Mouse (Mus musculus) midbrain, embryonic 12.5 days (tissue): ENCODE measurements around the gene Acvr1b. TPM values are rescaled to one million over a fixed set of nuclear protein-coding genes. Genes with fewer than 3 reads are reported as not detected.

Source experiments
- ATAC-seq: fragments of 200-750 bp; cut with Nextera tagmentation; 2 replicates; pipeline ENCODE4 v1.8.0; 2017; ENCODE audit warnings: low read depth, moderate TSS enrichment, moderate library complexity; ENCODE audit not compliant: low FRiP score
- H3K27ac ChIP-seq: fragments of 300-500 bp; sonication (generic); replicated peaks from 2 replicates; pipeline ENCODE4 v1.5.1; 2016; ENCODE audit warnings: mild to moderate bottlenecking
- H3K27me3 ChIP-seq: fragments of 300-500 bp; sonication (generic); 2 replicates; pipeline ENCODE4 v1.6.1; 2016; ENCODE audit warnings: mild to moderate bottlenecking
- H3K36me3 ChIP-seq: fragments of 300-500 bp; sonication (generic); 2 replicates; pipeline ENCODE4 v1.6.1; 2016
- H3K4me1 ChIP-seq: fragments of 300-500 bp; sonication (generic); 2 replicates; pipeline ENCODE4 v1.6.1; 2016
- H3K4me2 ChIP-seq: fragments of 300-500 bp; sonication (generic); replicated peaks from 2 replicates; pipeline ENCODE4 v1.6.1; 2016; ENCODE audit warnings: mild to moderate bottlenecking, moderate library complexity
- H3K4me3 ChIP-seq: fragments of 300-500 bp; sonication (generic); 2 replicates; pipeline ENCODE4 v1.5.1; 2016; ENCODE audit warnings: mild to moderate bottlenecking
- H3K9ac ChIP-seq: fragments of 300-500 bp; sonication (generic); replicated peaks from 2 replicates; pipeline ENCODE4 v1.6.1; 2016; ENCODE audit warnings: mild to moderate bottlenecking, moderate library complexity
- H3K9me3 ChIP-seq: fragments of 300-500 bp; sonication (generic); 2 replicates; pipeline ENCODE4 v1.6.1; 2016; ENCODE audit warnings: mild to moderate bottlenecking
- WGBS: fragments of 180-500 bp; shearing (Covaris S2); methylation state at CpG from one replicate; pipeline ENCODE4 v1.1.7; 2016; 5-methylcytosine and 5-hydroxymethylcytosine counted together
- polyA plus RNA-seq: library from polyadenylated mRNA; unstranded; fragments of >200 nt; fragmentation: Nextera tagmentation; extraction: Ambion mirVana; gene quantifications from 2 replicates; pipeline ENCODE4 v1.2.1, GENCODE M21; 2016

Gene Acvr1b
- polyA plus RNA-seq, 1 experiment from 2014 or later, result 14.8 TPM

DNA sequence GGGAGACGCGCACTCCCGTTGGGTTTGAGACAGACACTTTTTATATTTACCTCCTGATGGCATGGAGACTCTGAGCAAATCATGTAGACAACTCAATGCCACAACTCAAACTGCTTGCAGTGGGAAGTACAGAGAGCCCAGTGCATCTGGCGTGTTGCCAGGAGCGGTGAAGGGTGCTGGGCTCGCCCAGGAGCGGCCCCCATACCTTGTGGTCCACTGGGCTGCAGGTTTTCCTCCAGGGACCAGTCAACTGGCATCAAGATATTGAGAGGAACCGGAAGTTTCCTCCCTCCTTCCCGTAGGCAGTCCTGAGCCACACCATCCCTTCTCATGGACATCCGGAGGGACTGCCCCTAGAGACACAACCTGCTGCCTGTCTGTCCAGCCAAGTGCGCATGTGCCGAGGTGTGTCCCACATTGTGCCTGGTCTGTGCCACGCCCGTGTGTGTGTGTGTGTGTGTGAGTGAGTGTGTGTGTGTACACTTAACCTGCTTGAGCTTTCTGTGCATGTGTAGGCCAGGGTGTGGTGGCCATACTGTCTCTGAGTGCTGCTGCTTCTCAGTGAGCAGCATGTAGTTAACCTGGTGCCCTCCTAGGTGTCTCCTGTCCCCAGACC, 37.2 kb downstream of the Acvr1b start:
- Histone ChIP-seq H3K27ac (no peak overlapping the region), H3K4me2 (no peak overlapping the region), H3K27me3 (no peaks in the 10 kb centered on the region), H3K36me3 (peaks cover 59% of the 10 kb centered on the region), H3K4me1 (no peaks in the 10 kb centered on the region), H3K4me3 (no peak overlapping the region), H3K9ac (no peak overlapping the region), H3K9me3 (no peaks in the 10 kb centered on the region)
- no peak for ATAC-seq
- 95% methylated on average over 14 of the region's 14 CpGs for WGBS

GRCm38 (mm10) chr15:101212435-101212834, 38.6 kb downstream of the Acvr1b start:
- H3K4me2 ChIP-seq, result no peak overlapping the region
- H3K27me3 ChIP-seq, result no peaks in the 10 kb centered on the region
- no peak overlapping the region for H3K27ac ChIP-seq
- H3K36me3 ChIP-seq, result peaks cover 46% of the 10 kb centered on the region
- no peak overlapping the region for H3K9ac ChIP-seq
- 86% methylated on average over 14 of the region's 14 CpGs for WGBS
- no peaks in the 10 kb centered on the region for H3K9me3 ChIP-seq
- no peaks in the 10 kb centered on the region for H3K4me1 ChIP-seq
- ATAC-seq, result no peak
- no peak overlapping the region for H3K4me3 ChIP-seq

GRCm38 (mm10) chr15:101215136-101215535, 41.3 kb downstream of the Acvr1b start:
- 78% methylated on average over 2 of the region's 2 CpGs for WGBS
- Histone ChIP-seq H3K27ac (no peak overlapping the region), H3K9me3 (no peaks in the 10 kb centered on the region), H3K36me3 (peaks cover 36% of the 10 kb centered on the region), H3K27me3 (no peaks in the 10 kb centered on the region), H3K4me1 (peaks cover 2% of the 10 kb centered on the region; the same call in 1 of the 2 replicates), H3K4me3 (no peak overlapping the region), H3K9ac (no peak overlapping the region), H3K4me2 (no peak overlapping the region)
- no peak for ATAC-seq

DNA sequence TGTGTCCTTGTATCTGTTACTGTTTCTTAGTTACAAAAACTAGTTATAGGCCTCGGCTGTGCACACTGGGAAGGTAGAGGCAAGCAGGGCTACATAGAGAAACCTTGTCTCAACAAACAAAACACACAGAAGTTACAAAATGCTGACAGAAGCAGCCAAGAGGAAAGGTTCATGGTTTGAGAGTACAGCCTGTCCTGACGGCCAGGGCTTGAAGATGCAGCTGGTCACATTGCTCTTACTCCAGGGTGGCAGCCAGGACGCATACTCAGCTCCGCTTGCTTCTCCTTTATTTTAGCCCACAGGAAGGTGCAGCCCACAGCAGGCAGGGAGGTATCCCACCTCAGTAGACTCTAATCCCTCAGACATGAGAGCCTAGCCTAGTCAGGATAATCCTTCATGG, 42.2 kb downstream of the Acvr1b start:
- 76% methylated on average over 4 of the region's 4 CpGs for WGBS
- H3K27me3 ChIP-seq, result no peaks in the 10 kb centered on the region
- H3K9ac ChIP-seq, result no peak overlapping the region

GRCm38 (mm10) chr15:101220905-101221297, 47.0 kb downstream of the Acvr1b start:
- Histone ChIP-seq H3K4me2 (peak overlapping the region; percentile 92), H3K9ac (0 out of 2 replicates have a peak overlapping the region, but pooled peaks have one; percentile 20), H3K27ac (peak overlapping the region; percentile 86), H3K36me3 (no peaks in the 10 kb centered on the region), H3K4me1 (peaks cover 49% of the 10 kb centered on the region), H3K4me3 (no peak overlapping the region), H3K27me3 (peaks cover 29% of the 10 kb centered on the region), H3K9me3 (no peaks in the 10 kb centered on the region)
- 7% methylated on average over 8 of the region's 8 CpGs for WGBS
- peak; percentile 65 for ATAC-seq

More for the DNA sequence above, 42.2 kb downstream of the Acvr1b start:
- no peak for ATAC-seq
- peaks cover 11% of the 10 kb centered on the region for H3K4me1 ChIP-seq
- H3K9me3 ChIP-seq, result no peaks in the 10 kb centered on the region
- no peak overlapping the region for H3K27ac ChIP-seq
- no peak overlapping the region for H3K4me2 ChIP-seq
- peaks cover 29% of the 10 kb centered on the region for H3K36me3 ChIP-seq
- no peak overlapping the region for H3K4me3 ChIP-seq

- Histone ChIP-seq H3K4me1 (peaks cover 49% of the 10 kb centered on the region), H3K36me3 (no peaks in the 10 kb centered on the region), H3K4me2 (peak overlapping the region; percentile 92), H3K9me3 (no peaks in the 10 kb centered on the region), H3K4me3 (peak overlapping the region; percentile 26), H3K27me3 (peaks cover 29% of the 10 kb centered on the region), H3K27ac (peak overlapping the region; percentile 86), H3K9ac (peak overlapping the region; percentile 29; the same call in 1 of the 2 replicates)
- ATAC-seq, result peak; percentile 59
- WGBS, result 1% methylated on average over 14 of the region's 14 CpGs
Observed at GRCm38 (mm10) chr15:101221298-101222104, 47.6 kb downstream of the Acvr1b start.

- H3K4me3 ChIP-seq, result peak overlapping the region; percentile 75
- H3K27me3 ChIP-seq, result peaks cover 29% of the 10 kb centered on the region
- no peak for ATAC-seq
- no peaks in the 10 kb centered on the region for H3K36me3 ChIP-seq
- H3K27ac ChIP-seq, result no peak overlapping the region
- H3K4me1 ChIP-seq, result peaks cover 55% of the 10 kb centered on the region
- 39% methylated on average over 13 of the region's 13 CpGs for WGBS
- peak overlapping the region; percentile 92 for H3K4me2 ChIP-seq
- 0 out of 2 replicates have a peak overlapping the region, but pooled peaks have one; percentile 79 for H3K9ac ChIP-seq
- H3K9me3 ChIP-seq, result no peaks in the 10 kb centered on the region
Observed at GRCm38 (mm10) chr15:101222897-101223482, 49.1 kb downstream of the Acvr1b start.

GRCm38 (mm10) chr15:101223596-101223995, 49.7 kb downstream of the Acvr1b start:
- Histone ChIP-seq H3K36me3 (no peaks in the 10 kb centered on the region), H3K4me3 (peak overlapping the region; percentile 75), H3K9me3 (no peaks in the 10 kb centered on the region), H3K4me1 (peaks cover 59% of the 10 kb centered on the region), H3K4me2 (peak overlapping the region; percentile 92), H3K27ac (peak overlapping the region; percentile 44; the same call in 1 of the 2 replicates), H3K9ac (peak overlapping the region; percentile 79), H3K27me3 (peaks cover 29% of the 10 kb centered on the region)
- ATAC-seq, result 0 out of 2 replicates have a peak, but pooled peaks have one; percentile 10
- 5% methylated on average over 5 of the region's 5 CpGs for WGBS

DNA sequence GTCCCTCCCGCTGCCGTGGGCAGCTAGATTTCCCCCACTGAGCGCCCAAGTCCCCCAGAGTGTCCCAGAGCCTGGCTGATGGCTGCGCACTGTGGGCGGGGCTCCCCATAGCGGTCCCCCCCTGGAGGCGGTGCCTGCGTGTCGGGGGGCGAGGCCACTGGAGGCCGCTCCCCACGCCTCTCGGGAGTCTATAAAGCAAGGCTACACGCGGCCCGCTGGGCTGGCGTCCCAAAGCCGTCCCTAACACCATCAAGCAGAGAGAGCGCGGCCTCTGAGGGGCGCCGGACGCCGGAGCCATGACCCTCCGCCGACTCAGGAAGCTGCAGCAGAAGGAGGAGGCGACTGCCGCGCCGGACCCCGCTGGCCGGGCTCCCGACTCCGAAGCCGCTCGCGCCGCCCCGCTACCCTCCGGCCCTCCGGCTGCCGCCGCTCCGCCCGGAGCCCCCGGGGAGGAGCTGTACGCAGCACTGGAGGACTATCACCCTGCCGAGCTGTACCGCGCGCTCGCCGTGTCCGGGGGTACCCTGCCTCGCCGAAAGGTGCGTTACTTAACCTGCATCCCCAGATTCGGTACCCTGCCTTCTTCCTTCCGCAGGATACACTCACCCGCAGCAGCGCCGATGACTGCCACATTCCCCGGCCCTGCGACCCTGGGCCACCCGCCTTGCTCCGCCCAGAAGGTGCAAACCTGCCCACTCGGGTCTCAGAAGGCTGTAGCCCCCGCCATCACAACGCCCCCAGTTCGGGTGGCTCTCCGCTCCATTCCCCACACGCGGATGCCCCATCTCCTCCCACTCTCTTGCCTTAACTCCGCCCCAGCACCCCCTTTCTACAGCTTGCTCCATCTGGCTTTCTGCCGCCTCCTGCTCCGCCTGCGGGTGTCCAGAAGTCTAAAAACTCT, 50.4 kb downstream of the Acvr1b start, which contains the start of gene Grasp:
Gene Grasp, plus strand, starts transcription at position 183 of the 901 bp plus-strand sequence.
- H3K36me3 ChIP-seq, result no peaks in the 10 kb centered on the region
- peak within 1 kb of the TSS; percentile 92 for H3K4me2 ChIP-seq
- peak within 1 kb of the TSS; percentile 79 for H3K9ac ChIP-seq
- H3K27ac ChIP-seq, result peak within 1 kb of the TSS; percentile 44; the same call in 1 of the 2 replicates
- peaks cover 29% of the 10 kb centered on the region for H3K27me3 ChIP-seq
- peak within 1 kb of the TSS; percentile 75 for H3K4me3 ChIP-seq
- H3K9me3 ChIP-seq, result no peaks in the 10 kb centered on the region
- WGBS, result under 1% methylated on average over 77 of the region's 77 CpGs
- peaks cover 59% of the 10 kb centered on the region for H3K4me1 ChIP-seq
- peak; percentile 57 for ATAC-seq

DNA sequence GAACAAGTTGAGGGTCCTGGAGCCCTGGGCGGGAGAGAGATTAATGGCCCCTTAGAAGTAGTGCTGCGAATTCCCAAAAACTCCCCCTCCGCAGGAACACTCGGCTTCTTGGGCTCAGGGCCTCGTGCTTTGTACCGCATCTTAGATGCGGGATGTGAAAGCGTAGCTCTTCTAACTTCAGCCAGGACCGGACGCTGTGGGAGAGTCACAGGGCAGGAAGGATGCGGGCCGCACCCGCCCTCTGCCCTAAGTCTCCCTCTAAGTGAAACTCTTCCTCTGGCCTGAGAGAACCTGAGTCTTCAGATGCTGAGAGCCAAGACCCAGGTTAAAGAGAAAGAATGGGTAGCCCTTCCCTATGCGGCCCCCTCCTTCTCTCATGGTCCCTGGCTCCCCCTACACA, 51.1 kb downstream of the Acvr1b start:
- no peak overlapping the region for H3K27ac ChIP-seq

DNA sequence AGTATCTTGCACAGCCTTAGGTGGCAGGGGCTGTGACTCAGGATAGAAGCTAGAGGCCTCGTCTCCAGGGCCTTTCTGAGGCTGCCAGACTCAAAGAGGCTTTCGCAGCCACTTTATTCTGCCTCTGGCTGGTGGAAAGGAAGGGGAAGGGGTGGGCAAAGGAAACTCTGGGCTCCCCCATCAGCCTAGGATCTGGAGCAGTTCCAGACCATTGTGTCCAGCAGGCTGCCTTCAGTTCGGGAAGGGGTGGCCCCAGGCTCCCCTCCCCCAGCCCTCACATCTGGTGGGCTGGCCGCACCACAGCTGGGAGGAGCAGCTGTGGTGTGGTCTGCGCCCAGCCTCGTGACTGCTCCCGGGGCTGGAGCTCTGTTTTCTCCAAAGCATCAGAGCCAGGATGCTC, 54.1 kb downstream of the Acvr1b start:
- Histone ChIP-seq H3K9me3 (no peaks in the 10 kb centered on the region), H3K27me3 (peaks cover 29% of the 10 kb centered on the region), H3K4me1 (peaks cover 29% of the 10 kb centered on the region), H3K4me3 (no peak overlapping the region), H3K4me2 (no peak overlapping the region), H3K27ac (peak overlapping the region; percentile 52), H3K36me3 (peaks cover 20% of the 10 kb centered on the region), H3K9ac (0 out of 2 replicates have a peak overlapping the region, but pooled peaks have one; percentile 20)
- WGBS, result 22% methylated on average over 7 of the region's 7 CpGs
- no peak for ATAC-seq

More for the DNA sequence above, 51.1 kb downstream of the Acvr1b start:
- WGBS, result 2% methylated on average over 14 of the region's 14 CpGs
- Histone ChIP-seq H3K27me3 (peaks cover 29% of the 10 kb centered on the region), H3K4me1 (peaks cover 59% of the 10 kb centered on the region), H3K4me3 (peak overlapping the region; percentile 75), H3K4me2 (peak overlapping the region; percentile 92), H3K9ac (peak overlapping the region; percentile 79), H3K36me3 (peaks cover 2% of the 10 kb centered on the region; the same call in 1 of the 2 replicates), H3K9me3 (no peaks in the 10 kb centered on the region)
- no peak for ATAC-seq
